Mouse (Mus musculus) CH12F3 (cell line): ENCODE results near the gene Dnttip2.
"Not testable (repeated sequence)": the region's sequence is repeated elsewhere in the genome, so short reads cannot be mapped to it uniquely, and the experiment has no call there.

ENCODE experiments used
- in situ Hi-C: fragments of 300-500 bp; cut with MboI; formaldehyde crosslinking; loops from 2 replicates; pipeline ENCODE4 v1.14.3; 2020; ENCODE audit warnings: low sequenced_read_pairs

The Dnttip2 gene

GRCm38 (mm10) chr3:122289344-122289743 lies 15.2 kb downstream of the Dnttip2 start:
- in situ Hi-C loops = not testable (repeated sequence)

- in situ Hi-C loops = no loop called here
These were observed 16.5 kb downstream of the Dnttip2 start for GRCm38 (mm10) chr3:122290696-122291095.

GRCm38 (mm10) chr3:122291828-122292227 lies 17.6 kb downstream of the Dnttip2 start:
- in situ Hi-C loops = no loop called here

- in situ Hi-C loops = no loop called here
These were observed 18.4 kb downstream of the Dnttip2 start for GRCm38 (mm10) chr3:122292300-122293222.

GRCm38 (mm10) chr3:122293223-122293953 lies 19.2 kb downstream of the Dnttip2 start:
- in situ Hi-C loops = no loop called here

- in situ Hi-C loops = no loop called here
These were observed 20.0 kb downstream of the Dnttip2 start, which contains the start of gene Bcar3 for GRCm38 (mm10) chr3:122293954-122294850. Gene Bcar3, plus strand, starts transcription at chr3:122294136.

- in situ Hi-C loops = no loop called here
These were observed 21.3 kb downstream of the Dnttip2 start for GRCm38 (mm10) chr3:122295511-122295910.

GRCm38 (mm10) chr3:122296979-122297378 lies 22.8 kb downstream of the Dnttip2 start:
- in situ Hi-C loops = no loop called here

- in situ Hi-C loops = no loop called here
These were observed 27.1 kb downstream of the Dnttip2 start for GRCm38 (mm10) chr3:122300983-122301919.

- in situ Hi-C loops = no loop called here
These were observed 30.4 kb downstream of the Dnttip2 start for GRCm38 (mm10) chr3:122304560-122304959.

- in situ Hi-C loops = no loop called here
These were observed 33.9 kb downstream of the Dnttip2 start for GRCm38 (mm10) chr3:122307894-122308671.

- in situ Hi-C loops = no loop called here
These were observed 34.8 kb downstream of the Dnttip2 start for GRCm38 (mm10) chr3:122308981-122309380.

GRCm38 (mm10) chr3:122312078-122312477 lies 37.9 kb downstream of the Dnttip2 start:
- in situ Hi-C loops = loop anchor here (10.0 kb wide), 2 partner anchors 153 to 323 kb away; no protein-coding TSS in a partner anchor

- in situ Hi-C loops = loop anchor here (10.0 kb wide), 2 partner anchors 152 to 322 kb away; no protein-coding TSS in a partner anchor
These were observed 38.9 kb downstream of the Dnttip2 start for GRCm38 (mm10) chr3:122312936-122313629.

- in situ Hi-C loops = loop anchor here (10.0 kb wide), 2 partner anchors 151 to 321 kb away; no protein-coding TSS in a partner anchor
These were observed 39.7 kb downstream of the Dnttip2 start for GRCm38 (mm10) chr3:122313936-122314335.

GRCm38 (mm10) chr3:122316621-122317020 lies 42.4 kb downstream of the Dnttip2 start:
- in situ Hi-C loops = loop anchor here (10.0 kb wide), 2 partner anchors 148 to 318 kb away; no protein-coding TSS in a partner anchor

- in situ Hi-C loops = loop anchor here (10.0 kb wide), 2 partner anchors 147 to 317 kb away; no protein-coding TSS in a partner anchor
These were observed 43.2 kb downstream of the Dnttip2 start for GRCm38 (mm10) chr3:122317339-122317738.

- in situ Hi-C loops = no loop called here
These were observed 48.0 kb downstream of the Dnttip2 start for GRCm38 (mm10) chr3:122322226-122322625.
